Mouse (Mus musculus): Measurements from ENCODE around the gene Wwc1.
A peak's percentile ranks its signal among the peaks of the same experiment; 100 is the strongest.

Gene Wwc1

DNA sequence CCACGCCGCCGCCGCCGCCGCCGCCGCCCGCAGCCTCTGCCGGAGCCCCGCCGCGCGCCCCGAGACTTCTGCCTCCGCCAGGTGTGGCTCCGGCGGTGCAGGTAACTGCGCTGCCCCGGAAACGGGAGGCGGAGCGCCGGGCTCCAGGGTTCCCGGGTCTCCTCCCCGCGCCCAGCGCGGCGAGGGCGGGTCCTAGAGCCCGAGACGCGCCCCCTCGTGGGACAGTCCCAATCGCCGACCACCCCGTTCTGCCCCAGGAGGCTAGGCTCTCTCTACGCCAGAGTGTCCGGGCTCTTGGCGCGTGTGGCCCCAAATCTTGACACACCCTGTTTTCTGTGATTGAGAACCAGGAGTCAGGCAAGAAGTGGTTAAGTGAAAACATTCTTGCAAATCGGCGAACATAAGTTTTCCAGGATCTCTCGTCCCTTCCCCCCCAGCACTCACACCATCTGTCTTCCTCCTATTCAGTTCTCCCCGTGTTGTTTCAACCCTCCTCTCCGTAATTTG is at the start of gene Wwc1:
Wwc1 (minus strand) TSS at position 117 of the 507 bp plus-strand sequence.
- peak; percentile 80 for DNase-seq

DNA sequence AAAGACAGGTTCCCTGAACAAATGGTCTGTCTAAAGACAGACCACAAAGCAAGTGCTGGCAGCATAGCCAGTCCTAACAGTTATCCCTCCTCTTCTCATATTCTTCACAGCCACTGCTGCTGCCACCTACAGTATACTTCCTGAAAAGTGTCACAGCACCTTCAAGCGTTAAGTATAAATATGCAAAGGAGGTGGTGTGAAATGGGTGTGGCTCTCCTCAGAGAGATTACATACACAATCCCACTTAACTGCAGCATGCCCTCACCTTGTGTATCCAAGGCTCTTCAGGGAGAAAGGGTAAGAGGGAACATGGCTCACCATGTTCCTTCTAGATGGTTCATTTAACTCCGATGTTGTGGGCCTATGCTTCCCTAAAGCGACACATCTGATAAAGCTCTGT is 39.7 kb upstream of the Wwc1 start:
- DNase-seq = no peak

DNA sequence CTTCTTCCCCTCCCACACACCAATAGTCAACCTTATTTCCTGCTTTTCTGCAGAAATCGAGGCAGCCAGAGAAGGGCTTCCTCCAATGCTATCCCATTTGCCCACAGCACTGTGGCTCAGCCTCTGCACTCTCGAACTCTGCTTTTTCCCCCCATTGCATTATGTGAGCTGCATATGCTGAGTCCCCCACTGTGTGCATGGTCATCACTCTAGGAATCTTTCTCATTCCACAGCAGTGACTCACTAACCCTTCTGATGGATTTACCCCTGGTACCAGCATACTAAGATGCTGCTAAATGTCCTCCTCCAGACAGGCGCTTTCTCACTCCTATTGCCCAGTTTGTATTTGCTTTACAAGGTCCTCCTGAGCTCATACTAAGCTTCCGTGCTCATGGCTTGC is 32.9 kb upstream of the Wwc1 start:
- no peak for DNase-seq

DNA sequence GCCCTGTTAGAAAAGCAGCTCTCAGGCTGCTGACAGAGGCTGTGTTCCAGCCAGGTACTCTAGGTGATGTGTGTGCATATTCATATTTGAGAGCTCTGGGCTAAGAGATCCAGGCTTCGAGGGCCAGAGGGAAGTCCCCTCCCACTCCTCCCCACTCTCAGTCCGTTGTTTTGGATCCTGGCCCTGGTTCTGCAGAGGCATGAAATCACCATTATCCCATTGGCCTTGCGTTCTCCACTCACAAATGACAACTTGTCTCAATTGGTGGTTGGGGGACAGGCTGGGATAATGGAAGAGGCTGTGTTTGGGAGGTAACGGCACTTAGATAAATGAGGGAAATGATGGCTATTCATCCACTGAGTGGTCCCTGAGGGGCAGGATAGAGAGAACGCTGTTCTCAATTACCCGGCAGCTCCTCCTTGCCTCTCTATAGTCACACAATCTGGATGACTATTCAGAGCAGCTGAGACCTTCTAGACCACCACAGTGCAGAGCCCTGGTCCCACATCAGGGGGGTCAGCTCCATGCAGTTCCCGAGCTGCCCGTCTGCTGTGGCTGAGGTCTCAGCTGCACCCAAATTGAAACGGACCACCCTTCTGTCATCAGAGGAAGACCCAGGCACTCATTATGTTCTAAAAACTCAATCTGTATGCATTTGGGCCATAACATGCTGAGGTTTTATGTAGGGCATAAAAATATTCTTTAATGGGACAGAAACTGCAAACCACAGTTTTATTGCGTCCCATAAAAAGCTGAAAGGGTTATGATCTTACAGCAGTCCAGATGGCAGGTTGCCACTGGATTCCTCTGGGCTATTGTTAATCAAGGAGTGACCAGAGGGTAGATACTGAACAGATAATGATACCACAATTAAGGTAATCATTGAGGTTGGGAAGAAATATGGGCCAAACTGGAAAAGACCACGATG is 29.2 kb upstream of the Wwc1 start:
- DNase-seq = no peak

DNA sequence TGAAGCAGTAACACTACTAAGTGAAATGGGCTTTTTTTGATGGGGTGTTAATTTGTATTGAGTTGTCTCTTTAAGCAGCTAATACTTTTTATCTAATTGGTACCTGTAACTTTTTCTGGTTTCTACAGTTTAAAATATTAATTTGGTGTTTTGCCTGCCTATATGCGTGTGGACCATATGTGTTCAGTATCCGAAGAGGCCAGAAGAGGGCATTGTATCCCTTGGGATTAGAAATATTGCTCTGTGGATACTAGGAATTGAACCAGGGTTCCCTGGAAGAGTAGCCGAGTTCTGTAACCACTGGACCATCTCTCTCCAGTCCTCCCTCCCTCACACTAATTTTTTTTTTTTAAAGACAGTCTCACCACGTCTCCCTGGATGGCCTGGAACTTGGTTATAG is 22.6 kb upstream of the Wwc1 start:
- DNase-seq = peak; percentile 28

DNA sequence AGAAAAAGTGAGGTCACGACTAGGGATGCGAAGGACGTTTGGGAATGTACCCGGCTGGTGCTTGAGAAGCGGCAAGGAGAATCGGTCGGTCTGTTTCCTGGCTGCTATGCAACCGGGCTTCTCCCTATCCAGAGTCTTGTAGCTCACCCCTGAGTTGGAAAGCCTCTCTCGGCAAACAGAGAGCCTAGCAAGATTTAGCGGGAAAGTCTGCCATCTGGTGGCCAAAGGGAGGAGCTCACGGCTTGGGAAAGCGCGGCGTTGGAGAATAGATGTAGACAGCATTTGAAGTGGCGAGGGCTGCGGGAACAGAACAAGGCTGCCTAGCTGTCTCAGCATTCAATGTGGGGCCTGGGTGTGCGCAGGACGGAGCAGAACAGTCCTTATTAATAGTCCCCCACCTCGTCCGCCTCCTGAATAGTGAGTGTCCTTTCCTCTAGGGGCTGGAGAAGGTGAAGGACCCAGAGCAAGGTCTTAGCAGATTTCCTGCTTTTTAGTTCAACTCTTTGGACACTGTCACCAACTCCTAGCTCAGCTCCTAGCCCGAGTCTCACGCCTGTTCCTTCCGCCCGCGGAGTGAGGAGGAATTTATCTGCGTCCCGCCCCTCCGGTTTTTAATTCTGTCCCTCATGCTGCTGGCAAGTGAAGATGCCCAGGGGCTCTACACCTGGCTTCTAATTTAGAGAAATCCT is 21.1 kb upstream of the Wwc1 start:
- DNase-seq = peak; percentile 91

DNA sequence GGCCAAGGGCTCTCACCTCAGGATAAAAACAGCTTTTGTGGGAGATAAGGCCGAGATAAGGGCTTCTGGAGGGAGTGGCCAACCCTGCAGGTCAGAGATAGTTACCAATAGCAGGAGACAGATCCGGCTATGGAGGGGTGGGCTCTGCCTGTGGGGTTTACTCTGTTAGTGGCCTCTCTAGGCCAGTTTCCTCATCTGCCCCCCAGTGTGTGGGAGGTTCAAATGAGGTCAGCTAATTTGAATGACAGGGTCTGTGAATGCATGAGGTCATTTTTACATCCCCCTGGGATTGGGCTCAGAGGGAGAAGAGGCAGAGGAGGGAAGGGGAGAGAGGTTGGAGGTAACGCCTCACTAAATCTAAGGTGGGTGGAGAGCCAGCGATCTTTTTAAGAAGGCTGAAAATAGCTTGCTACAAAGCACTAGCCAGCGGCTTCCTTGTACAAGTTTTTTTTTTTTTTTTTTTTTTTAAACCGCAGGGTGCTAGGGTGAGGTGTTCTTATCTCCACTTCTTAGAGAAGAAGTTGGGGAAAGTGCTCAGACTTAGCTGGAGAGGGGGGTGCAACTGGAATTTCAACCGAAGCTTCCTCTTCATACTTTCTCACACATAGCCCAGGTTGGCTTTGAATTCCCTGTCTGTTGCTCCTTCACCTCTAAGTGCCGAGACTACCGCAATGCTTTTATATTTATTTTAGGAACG is 20.4 kb upstream of the Wwc1 start:
- no peak for DNase-seq

DNA sequence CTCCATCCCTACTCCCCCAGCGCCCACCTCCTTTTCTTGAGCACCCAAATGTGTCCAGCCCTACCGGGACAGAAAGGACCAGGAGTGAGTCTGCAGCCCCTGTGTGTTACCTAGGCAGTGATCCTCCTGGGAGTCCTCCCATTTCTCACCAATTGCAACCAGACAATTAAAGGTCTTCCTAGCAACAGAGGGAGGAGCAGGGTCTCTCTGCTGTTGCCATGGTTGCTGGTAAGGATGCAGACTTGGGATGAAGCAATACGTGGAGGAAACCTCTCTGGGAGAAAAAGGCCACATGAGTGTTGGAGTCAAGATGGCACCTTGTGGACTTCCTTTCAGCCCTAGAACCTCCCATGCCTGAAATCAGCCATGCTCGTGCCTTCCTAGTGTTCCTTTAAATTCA is 19.7 kb upstream of the Wwc1 start:
- DNase-seq = no peak

DNA sequence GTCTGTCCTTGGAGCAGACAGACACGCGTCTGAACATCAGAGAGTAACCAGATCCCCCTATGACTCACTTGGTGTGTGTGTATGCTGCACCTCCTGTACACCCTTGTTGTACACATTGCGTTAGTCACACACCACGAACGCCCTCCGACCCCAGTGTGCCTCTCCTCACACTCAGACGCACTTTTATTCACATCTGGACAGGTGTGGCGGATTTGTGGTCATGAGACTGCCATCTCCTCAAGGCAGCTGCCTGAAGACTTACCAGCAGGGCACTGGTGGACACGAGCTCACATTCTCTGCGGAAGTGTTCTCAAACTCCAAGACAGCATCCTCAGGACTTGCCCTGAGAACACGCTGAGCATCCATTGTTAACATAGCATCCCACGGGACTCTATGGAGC is 17.7 kb upstream of the Wwc1 start:
- DNase-seq = no peak

DNA sequence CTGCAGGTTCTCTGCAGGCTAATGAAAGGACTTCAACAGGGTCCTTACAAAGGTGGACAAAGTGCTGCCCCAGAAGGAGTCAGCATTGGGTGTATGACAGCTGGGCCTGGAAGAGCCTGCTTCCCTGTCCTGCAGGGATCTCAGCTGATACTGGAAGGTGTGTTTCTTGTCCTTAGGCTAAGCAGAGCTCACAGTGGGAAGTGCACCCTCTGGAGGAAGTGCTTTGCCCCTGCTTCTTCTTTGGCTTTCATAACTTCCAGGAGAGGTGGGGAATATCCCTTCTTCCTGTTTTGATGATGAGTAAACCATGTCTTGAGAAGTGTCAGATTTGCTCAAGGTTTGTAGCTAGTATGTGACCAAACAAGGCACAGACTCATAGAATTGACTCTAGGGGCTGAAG is 15.0 kb upstream of the Wwc1 start:
- peak; percentile 32 for DNase-seq

DNA sequence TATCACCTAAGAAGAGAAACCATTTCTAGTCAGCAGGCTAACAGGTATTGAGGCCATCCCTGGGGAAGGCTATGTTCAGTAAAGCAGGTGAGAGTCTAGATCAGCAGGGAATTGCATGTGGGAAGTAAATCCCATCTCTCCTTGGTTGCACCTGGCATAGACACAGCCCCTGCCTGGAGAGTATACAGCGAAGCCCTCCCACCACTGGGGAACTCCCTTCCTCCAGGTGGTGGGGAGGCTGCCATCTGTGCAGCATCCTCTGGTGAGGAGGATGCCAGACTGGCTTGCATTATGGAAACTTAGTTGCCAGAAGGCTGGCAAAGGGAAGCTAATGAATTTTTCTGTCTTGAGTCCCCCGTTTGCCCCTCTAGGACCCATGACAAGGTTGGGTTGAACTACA is 11.5 kb upstream of the Wwc1 start:
- DNase-seq = no peak

DNA sequence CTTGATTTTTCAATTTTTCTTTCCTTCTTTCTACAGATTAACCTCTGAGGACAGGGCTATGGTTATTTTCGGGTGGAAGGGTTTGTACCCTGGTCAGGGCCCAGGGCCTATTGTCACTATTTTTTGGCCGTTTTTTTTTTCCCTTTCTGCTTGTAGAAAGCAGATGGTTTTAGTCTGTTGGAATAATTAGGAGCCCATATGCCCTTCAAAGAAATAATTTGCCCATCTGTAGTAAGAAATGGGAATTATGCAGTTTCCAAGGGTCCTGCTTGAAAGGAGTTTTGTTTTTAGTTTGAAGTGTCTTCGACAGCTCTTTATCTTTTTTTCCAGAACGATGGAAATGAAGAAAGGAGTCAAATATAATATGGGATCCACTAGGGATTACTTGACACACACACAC is 9.6 kb upstream of the Wwc1 start:
- no peak for DNase-seq

DNA sequence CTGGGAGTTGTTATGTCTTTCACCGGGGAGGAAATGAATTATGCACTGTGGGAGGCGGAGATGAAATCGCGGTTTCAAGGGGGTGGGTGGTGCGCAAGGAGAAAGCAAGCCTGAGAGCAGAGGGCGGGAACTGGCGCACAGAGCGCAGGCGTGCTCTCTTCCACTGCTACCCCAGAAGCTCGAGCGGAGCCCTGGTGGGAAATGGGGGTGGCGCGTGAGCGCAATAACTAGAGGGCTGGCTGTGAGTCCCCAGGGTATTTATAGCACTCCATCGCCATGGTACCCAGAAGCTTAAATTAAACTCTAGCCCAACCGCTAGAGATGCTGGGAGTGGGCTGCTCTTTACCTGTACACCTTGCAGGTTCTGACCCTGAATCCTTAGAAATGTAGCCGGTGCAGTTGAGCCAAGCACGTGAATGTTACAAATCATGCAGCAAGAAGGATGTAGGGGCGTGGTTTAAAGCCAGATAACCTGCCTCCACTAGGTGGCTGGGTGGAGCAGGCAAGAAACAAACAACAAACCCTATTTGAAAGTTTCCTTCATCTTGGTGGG is 5.6 kb upstream of the Wwc1 start:
- DNase-seq = peak; percentile 69

DNA sequence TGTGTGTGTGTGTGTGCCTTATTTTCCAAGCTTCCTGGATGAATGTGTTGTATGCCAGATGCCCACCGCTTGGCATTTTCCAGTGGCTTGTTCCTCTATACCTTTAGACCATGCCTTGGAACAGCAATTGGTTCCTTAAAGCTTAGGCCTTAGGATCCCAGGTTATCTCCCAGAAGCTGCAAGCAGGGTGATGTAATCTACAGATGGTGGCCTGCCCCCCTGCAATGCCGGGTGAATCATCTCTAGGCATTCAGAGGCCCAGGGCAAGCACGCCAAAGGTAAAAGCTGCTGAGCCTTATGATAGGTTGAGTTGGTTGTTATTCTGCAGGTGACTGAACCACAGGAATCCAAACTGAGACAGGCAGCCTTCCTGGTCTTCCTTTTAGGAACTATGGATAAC is 2.4 kb upstream of the Wwc1 start:
- DNase-seq = no peak

DNA sequence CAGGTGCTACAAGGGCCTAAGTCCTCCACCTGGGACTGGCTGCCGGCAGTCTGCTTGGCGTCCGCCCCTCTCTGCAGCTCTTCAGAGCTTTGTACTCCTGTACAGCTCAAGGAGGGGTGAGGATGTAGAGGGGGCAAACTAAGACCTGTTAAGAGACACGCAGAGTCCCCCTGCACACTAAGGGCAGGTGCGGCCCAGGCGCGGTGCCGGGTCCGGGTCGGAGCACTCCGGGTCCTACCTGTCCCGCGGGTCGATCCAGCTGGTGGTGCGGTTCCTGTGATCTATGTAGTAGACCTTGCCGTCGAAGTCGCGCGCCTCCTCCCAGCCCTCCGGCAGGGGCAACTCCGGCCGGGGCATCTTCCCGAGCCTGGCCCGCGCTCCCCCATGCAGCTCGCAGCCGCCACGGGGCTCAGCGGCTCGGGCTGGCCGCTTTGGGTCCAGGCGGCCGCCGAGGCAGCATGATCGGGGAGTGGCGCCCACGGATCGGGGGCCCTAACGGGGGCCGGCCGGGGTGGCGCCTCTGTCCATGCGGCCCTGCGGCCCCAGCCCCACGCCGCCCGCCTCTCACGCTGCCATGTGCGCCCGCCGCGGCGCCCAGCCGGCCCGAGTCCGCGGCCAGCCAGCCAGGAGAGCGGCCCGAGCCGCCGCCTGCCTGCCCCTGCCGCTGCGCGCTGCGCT is 455 bp downstream of the Wwc1 start:
- no peak for DNase-seq

DNA sequence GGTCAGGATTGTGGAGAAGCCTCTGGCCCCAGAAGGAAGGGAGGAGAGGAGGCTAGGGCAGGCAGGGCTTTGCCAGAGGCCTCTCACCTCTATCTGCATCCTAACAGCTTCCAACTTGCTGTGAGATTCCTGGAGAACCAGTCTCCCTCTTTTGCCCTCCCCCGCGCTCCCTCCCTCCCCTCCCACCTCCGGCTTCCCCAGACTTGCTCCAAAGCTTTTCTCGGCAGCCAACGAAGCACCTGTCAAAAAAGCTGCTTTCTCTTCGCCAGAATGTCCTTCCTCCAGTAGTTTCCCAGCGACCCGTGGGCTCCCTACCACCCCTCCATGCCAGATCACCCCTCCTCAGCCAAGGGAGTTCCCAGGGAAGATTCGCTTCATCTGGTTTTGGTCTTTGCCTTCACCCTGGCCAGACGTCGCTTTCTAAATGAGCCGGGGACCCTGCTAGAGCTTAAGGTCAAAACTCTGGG is 1.0 kb downstream of the Wwc1 start:
- no peak for DNase-seq

DNA sequence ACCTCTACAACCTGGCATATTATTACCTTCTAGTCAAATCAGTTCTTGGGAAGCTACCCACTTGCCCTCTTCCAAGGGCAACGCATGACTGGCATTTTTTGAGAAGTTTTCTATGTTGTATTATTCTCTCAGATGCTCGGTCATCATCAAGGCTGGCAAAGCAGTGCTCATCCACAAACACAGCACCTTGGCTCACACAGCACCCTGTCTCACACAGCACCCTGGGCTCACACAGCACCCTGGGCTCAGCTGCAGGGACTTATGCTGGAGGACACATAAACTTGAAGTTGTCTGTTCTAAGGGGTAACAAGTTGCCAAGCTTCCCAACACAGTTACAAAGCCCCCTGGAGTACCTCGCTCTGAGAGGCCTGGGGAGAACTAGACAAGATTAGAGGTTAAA is 2.5 kb downstream of the Wwc1 start:
- no peak for DNase-seq

DNA sequence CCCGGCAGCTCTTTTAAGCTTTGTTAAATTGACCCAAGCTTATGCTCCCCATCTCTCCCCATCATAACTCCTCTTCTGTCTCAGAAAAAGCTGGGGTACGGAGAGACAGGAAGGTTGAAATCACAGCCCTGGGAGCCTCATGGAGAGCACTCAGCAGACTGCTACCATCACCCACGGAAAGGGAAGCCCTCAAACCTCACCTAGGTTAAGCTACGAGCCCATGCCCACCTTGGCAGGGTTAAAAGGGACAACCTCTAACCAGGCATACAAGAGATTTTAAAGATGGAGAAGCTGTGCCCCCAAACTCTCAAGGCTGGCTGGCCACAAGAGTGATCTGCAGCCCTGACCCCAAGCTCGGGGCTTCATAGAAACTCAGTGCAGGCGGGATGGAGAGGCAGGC is 3.2 kb downstream of the Wwc1 start:
- DNase-seq = no peak

DNA sequence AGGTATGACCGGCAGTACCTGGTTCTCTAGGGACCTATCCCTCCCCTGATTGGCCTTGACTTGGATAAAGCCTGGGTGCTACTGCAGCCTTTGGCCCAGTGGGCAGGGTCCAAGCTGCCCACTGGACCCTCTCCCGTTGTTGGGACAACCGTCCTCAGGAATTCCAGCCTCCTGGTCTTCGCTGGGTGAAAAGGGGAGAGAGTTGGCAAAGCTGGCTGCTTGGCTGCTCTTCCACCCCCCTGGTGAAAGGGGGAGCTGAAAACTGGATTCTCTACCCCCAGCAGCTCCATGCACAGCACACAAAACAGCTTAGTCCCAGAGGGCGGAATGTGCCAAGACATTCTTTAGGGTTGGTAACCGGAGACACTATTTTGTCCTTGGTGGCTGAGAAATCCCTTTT is 3.8 kb downstream of the Wwc1 start:
- DNase-seq = no peak

DNA sequence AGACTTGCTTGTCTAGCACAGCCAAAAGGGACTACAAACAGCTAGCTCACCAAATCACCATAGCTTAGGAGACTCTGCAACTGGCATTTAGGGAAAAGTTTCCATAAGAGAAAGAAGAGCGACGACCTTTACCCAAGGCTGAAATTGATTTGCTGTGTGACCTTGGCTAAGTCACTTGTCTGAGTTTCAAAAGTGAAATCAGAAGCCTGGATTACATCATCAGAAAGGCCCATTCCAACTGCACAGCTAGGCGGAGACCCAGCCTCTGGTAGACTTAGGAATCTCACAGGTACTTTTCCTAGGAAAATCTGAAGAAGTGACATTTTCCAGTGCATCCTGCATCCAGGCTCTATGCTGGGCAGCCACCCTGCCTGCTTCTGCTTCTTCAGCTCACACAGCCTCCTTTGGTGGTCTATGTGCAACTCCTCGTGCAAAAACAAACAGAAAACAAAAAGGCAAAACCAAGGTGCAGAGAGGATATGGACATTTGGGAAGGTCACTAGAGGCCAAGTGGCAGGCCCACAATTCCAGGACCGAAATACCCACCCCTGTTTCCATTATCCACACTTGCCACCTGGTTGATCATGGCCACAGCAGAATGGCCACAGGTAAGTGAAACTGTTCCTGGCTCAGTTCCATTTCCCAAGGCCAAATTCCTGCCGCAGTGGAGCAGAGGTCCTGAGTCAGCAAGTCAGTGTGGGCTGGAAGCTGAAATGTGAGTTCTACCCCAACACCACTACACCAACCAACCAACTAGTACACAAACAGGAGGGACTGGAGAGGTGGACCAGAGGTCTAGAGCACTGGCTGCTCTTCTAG is 5.5 kb downstream of the Wwc1 start:
- peak; percentile 44 for DNase-seq

DNA sequence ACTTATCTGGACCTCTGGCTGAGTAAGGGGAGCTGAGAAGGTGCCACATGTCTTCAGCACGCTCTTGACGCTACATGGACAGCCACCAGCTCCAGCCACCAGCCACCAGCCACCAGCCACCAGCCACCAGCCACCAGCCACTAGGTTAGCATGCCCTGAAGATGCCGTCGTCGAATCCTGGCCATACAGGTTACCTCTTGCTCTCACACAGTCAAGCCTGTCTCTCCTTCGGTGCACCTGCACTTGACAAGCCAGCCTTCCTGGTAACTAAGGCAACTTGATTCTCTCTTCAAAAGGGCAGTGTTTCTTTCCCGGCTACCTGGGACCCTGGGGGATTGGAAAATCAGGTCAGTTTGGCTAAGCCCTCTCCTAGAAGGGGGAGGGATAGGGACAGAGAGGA is 7.2 kb downstream of the Wwc1 start:
- no peak for DNase-seq

Data from lung, postnatal 36 days (tissue).